Mouse (Mus musculus) heart, adult 18-20 months (tissue): ENCODE measurements around the gene Dcaf15. TPM values are rescaled to one million over a fixed set of nuclear protein-coding genes. Genes with fewer than 3 reads are reported as not detected.

ENCODE experiments used
- DNase-seq, 2 experiments: peaks; one replicate each; pipeline ENCODE4 v3.0.0; 2021 to 2022; ENCODE audit warnings: mixed read lengths in 1 of 2
- total RNA-seq, 2 experiments: library from RNA; stranded (reverse); gene quantifications; 2 replicates each; pipeline ENCODE4 v1.2.3; 2021

Dcaf15 gene
- total RNA-seq, 2 experiments from 2014 or later = 7.2 to 7.3 TPM

- no peak for DNase-seq
Observed at GRCm38 (mm10) chr8:84101476-84102270, 2.9 kb downstream of the Dcaf15 start.

- DNase-seq = no peak
Observed at GRCm38 (mm10) chr8:84098376-84098775, 6.2 kb downstream of the Dcaf15 start.

- DNase-seq = no peak
Observed at GRCm38 (mm10) chr8:84096061-84096460, 8.5 kb downstream of the Dcaf15 start.

GRCm38 (mm10) chr8:84090585-84090984 lies 14.0 kb downstream of the Dcaf15 start:
- peak; percentile 54 to 66 for DNase-seq

DNA sequence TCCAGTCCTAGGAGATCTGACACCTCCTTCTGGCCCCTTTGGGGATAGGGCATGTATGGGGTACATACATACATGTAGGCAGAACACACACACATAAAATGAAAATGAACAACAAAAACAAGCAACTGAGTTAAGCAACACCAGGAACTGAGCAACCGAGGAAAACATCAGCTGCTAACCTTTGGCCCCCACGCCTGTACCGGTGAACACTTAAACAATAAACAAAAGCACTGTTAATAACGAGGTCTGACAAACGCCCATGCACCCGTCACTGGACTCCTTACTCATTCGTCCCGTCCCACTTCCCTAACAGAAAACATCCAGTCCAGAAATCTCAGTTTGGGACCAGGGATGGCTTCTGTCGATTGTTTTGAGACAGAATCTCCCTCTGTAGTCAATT lies 15.3 kb downstream of the Dcaf15 start:
- DNase-seq = no peak

DNA sequence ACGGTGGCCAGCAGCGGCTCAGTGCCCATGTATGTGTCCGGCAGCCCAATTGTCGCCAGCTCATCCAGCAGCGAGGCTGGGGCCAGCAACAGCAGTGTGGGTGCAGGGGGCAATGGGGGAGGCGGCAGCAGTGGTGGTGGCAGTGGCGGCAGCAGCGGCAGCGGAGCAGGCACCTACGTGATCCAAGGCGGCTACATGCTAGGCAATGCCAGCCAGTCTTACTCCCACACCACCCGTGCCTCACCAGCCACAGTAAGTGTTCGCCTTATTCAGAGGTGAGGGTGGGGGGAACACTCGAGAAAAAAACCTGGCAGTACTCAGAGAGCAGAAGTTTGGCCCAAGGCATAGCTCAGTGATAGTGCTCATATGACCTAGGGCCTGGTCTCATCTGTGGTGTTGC lies 16.7 kb downstream of the Dcaf15 start:
- DNase-seq = no peak

- no peak for DNase-seq
Observed at GRCm38 (mm10) chr8:84087156-84087555, 17.4 kb downstream of the Dcaf15 start.

DNA sequence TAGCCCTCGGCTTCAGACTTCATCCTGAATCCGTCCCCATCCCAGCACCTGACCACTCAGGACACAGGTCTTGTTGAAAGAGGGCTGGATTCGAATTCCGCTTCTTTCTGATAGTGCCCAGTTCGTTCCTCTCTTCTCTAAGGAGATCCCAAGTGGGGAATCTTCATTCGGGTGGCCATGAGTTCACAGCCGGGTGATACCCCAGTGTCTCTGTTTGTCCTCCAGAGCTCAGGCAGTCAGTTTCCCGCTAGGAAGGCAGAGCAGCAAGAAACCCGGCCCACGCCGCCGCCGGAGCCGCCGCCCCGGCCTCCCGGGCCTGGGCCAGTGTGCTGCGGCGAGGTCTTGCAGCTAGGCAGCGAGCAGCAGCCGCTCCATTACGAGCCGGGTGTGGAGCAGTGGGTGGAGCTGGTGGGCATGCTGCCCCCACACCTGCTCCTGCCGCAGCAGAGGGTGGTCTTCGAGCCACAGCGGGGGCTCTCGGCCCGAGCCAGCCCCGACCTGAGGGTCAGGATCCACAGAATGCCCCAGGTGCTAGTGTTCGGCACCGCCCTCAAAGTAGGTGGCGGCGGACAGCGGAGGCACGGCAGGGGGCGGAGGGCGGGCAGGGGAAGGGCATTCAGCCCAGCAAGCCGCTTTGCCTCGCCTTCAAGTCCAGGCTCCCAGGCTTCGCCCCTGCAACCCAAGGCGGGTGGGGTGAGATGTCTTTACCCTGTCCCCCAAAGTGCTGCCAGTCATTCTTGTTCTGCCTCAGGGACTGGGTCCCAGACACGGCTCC lies 20.0 kb downstream of the Dcaf15 start:
- no peak for DNase-seq

- peak; percentile 60 to 68 for DNase-seq
Observed at GRCm38 (mm10) chr8:84083829-84084241, 20.7 kb downstream of the Dcaf15 start.

DNA sequence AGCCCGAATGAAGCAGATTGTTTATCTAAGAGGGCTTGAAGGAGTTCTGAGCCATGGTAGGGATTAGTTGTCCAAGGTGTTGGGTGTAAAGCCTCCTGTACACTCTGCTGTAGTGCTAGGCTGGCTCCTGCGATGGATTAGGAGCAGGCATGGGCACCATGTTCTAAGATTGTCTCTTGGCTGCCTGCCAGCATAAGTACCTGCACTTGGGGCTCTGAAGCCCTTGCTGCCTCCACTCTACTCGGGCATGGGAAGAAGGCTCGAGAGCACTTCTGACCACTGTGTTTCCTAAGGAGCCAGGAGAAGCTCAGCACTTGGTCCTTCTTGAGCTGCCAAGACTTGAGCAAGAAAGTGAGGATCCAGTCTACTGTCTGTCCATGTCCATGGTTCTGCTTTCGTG lies 25.4 kb downstream of the Dcaf15 start:
- DNase-seq = no peak

GRCm38 (mm10) chr8:84076849-84077248 lies 27.7 kb downstream of the Dcaf15 start:
- no peak for DNase-seq

DNA sequence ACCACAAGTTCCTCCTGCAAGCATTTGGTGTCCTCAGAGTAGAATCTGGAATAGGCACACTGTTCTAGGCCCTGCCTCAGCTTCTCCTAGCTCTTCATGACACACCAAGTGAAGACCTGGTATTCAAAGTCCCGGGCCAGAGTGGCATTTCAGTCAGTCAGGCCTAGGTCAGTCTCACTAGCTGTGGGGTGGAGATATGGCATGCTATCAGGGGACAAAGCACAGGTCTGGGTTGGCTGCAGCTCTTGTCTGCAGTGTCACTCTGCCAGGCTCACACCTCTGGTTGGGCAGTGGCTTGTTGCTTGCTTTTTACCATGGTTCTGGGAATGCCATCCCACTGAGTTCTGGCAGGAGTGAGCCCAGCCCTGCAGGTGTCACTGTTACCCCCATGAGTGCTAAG lies 28.2 kb downstream of the Dcaf15 start:
- peak in 1 of 2 experiments; percentile 29 for DNase-seq

DNA sequence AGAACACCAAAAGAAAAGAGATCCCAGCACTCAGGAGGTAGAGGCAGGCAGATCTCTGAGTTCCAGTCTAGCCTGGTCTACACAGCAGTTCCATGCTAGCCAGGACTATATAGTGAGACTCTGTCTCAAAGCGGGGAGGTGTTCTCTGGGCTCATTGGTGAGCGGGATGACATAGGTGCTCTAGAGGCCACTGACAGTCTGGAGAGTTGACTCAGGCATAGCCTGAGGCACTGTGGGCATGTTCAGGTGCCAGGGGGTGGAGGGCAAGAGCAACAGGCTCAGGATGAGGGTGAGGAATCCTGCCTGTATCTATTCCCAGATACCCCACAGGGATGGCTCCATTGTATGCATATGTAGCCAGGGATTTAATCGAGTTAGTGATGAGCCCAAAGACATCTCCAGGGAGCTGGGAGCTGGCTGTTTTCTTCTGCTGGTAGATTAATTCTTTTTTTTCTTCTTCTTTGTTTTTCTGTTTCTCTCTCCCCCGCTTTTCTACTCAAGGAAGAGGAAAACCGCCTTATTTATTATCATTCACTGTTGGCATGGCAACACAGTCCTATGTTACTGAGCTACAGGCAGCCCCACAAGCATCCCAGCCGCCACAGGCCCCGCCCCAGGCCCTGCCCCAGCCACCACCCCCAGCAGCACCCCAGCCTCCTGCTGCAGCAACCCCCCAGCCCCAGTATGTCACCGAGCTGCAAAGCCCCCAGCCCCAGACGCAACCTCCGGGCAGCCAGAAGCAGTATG lies 31.2 kb downstream of the Dcaf15 start:
- DNase-seq = no peak

DNA sequence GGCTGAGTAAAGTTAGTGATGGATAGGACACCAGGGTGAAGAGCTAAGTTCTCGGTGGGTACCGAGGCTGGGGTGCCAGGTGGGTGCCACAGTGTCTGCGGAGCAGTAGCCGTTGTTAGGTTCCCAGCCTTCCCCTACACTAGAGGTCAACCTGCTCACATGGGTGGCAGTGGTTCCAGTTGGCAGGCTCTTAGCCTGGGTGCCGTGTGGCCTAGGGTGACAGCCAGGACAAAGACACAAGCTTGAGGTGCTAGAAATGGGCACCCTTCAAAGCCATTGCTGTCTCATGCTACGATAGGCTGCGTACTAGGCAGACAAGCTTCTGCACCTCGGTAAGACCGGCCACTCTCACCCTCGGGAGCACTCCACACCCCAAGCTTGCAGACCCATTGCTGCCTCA lies 32.2 kb downstream of the Dcaf15 start:
- DNase-seq = peak in 1 of 2 experiments; percentile 39

DNA sequence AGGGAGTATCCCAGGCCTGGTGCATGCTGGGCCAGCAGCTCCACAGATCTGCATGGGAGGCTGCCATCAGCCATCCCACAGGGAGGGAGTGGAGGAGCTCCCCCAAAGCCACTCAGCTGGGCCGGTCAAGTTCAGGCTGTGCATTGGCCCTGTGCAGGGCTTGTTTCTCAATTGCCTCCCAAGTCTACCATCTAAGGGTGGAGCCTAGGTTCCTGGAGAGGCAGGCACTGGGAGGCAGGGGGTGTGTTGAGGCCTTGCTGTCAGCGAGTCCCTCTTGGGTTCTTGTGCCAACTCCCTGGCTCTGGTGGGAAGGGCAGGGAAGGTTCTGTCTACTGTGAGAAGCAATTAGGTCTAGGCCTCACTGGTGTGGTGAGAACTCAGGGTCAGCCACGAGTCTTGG lies 32.6 kb downstream of the Dcaf15 start:
- peak in 1 of 2 experiments; percentile 26 for DNase-seq

DNA sequence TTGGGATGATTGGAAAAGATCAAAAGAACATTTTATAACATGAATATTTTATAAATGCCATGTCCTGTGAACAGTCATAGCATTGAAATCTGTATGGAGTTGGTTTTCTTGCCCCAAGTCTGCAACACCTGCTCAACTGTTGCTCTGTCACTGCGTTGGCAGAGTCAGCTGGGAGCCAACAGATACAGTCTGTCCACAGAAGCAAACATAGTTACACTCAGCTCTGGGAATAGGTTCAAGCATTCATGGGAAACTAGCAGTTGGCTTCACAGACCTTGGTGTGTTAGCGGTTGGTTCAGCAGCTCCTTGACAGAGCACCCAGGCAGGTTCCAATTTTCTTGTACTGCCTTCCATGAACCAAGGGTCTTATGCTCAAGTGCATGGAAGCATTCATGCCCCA lies 33.9 kb downstream of the Dcaf15 start:
- DNase-seq = peak; percentile 51 to 71

DNA sequence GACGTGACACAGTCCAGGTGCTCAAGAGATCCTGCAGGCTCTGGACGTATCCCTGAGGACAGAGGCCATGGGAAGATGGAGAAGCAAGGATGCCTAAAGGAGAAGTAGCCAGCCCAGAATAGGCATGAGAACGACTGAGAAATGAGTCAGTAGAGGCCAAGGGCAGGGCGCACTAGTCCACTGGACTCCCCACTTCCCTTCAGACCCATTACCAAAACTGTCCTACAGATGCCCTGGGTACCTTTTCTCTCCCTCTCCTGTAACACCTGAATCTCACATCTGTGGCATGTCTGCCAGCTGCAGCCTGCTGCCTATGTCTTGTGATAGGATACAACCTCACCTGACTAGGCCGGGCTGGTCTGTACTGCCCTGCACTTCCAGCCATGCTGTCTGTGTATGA lies 34.3 kb downstream of the Dcaf15 start:
- DNase-seq = no peak

GRCm38 (mm10) chr8:84069750-84070149 lies 34.8 kb downstream of the Dcaf15 start:
- DNase-seq = no peak

DNA sequence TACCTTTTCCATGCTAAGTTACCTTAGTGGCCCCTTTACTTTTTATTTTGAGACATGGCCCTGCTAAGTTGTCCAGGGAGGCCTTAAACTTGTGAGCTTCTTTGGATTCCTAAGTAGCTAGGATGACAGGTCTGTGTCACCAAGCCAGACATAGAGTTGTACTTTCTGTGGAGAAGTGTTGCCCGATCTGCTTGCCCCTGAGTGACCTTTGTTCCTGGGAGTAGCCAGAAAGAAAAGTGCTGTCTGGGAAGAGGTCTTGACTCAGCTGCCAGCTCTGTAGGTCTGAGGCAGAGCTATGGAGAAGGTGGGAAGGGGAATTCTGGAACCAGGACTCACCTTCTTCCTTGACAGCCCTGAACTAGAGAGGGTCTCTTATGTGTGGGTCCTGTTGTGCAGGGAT lies 35.4 kb downstream of the Dcaf15 start:
- DNase-seq = no peak

DNA sequence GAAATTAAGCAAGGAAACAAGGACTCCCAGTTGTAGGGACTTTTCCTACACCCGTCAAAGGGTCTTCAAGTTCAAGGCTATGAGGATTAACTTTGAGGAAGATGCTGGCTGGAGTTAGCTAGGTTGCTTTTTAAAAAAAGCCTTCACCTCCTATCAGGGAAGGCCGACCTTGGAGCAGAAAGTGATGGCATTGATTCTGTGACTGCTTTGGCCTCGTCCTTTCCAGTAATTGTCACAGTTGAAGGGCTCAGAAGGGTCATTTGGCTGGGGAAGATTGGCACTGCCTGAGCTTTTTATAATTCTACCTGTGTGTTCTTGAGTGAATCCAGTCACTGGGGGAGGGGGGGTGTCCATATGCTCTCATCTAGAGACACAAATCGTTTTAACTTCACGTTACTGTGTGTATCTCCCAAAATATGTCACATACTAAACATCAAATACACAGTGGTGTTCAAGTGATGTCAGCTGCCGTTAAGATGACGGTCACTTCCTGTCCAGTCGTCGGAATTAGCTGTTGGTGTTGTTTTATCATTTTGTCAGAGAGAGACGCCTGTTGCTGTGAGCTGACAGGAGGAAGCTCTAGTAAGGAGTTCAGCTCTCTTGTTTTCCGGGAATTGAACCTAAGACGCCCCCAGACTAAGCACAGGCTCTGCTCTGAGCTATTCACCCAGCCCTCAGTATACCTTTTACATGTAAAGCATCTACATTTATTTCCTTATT lies 36.1 kb downstream of the Dcaf15 start:
- DNase-seq = peak in 1 of 2 experiments; percentile 33

GRCm38 (mm10) chr8:84067911-84068310 lies 36.7 kb downstream of the Dcaf15 start:
- no peak for DNase-seq

- DNase-seq = peak; percentile 96 to 97
Observed at GRCm38 (mm10) chr8:84067047-84067573, 37.5 kb downstream of the Dcaf15 start.
